Mouse (Mus musculus): ENCODE data around the gene Map7. TPM values are rescaled to one million over a fixed set of nuclear protein-coding genes. Genes with fewer than 3 reads are reported as not detected.

Map7 gene
- polyA plus RNA-seq, 1 experiment from 2014 or later, result 47.0 TPM

GRCm38 (mm10) chr10:20149835-20150355 lies 1.6 kb downstream of the Map7 start:
- no peaks in the 10 kb centered on the region for H3K36me3 ChIP-seq (ENCODE audit: control insufficient read depth, insufficient read depth)
- no peaks in the 10 kb centered on the region for H3K27me3 ChIP-seq (replicated peaks; ENCODE audit: control insufficient read depth, insufficient read depth, low read length)
- TF ChIP-seq CTCF (IDR thresholded peaks at IDR 0.05; ENCODE audit: low read depth), result no peak
- H3K9me3 ChIP-seq (ENCODE audit: control insufficient read depth), result no peaks in the 10 kb centered on the region
- H3K4me2 ChIP-seq (replicated peaks; ENCODE audit: low read depth), result peak overlapping the region; percentile 82
- no peaks in the 10 kb centered on the region for H3K4me1 ChIP-seq (replicated peaks; ENCODE audit: control insufficient read depth, insufficient read depth, low read length)
- H3K27ac ChIP-seq (ENCODE audit: low read depth, low read length), result peak overlapping the region; percentile 95
- 5% methylated on average over 13 of the region's 13 CpGs for WGBS
- H3K4me3 ChIP-seq (ENCODE audit: low read depth, low read length), result peak overlapping the region; percentile 92
- no peak for ATAC-seq
- H3K9ac ChIP-seq (ENCODE audit: low read depth, low read length), result peak overlapping the region; percentile 97

GRCm38 (mm10) chr10:20152131-20152530 lies 3.9 kb downstream of the Map7 start:
- Histone ChIP-seq H3K36me3 (ENCODE audit: control insufficient read depth, insufficient read depth) (no peaks in the 10 kb centered on the region), H3K27ac (ENCODE audit: low read depth, low read length) (no peak overlapping the region), H3K9ac (ENCODE audit: low read depth, low read length) (no peak overlapping the region), H3K4me2 (replicated peaks; ENCODE audit: low read depth) (no peak overlapping the region), H3K9me3 (ENCODE audit: control insufficient read depth) (no peaks in the 10 kb centered on the region), H3K4me3 (ENCODE audit: low read depth, low read length) (no peak overlapping the region), H3K27me3 (replicated peaks; ENCODE audit: control insufficient read depth, insufficient read depth, low read length) (no peaks in the 10 kb centered on the region), H3K4me1 (replicated peaks; ENCODE audit: control insufficient read depth, insufficient read depth, low read length) (0 out of 2 replicates have a peak, but pooled peaks cover 5% of the 10 kb centered on the region)
- no peak for ATAC-seq
- 81% methylated on average over 1 of the region's 1 CpGs for whole genome bisulfite sequencing
- peak; percentile 67 for TF ChIP-seq CTCF (IDR thresholded peaks at IDR 0.05; ENCODE audit: low read depth)

- 0 out of 2 replicates have a peak, but pooled peaks cover 5% of the 10 kb centered on the region for H3K4me1 ChIP-seq (replicated peaks; ENCODE audit: control insufficient read depth, insufficient read depth, low read length)
- 30% methylated on average over 2 of the region's 2 CpGs for WGBS
- no peaks in the 10 kb centered on the region for H3K9me3 ChIP-seq (ENCODE audit: control insufficient read depth)
- no peak overlapping the region for H3K4me3 ChIP-seq (ENCODE audit: low read depth, low read length)
- peak overlapping the region; percentile 74 for H3K27ac ChIP-seq (ENCODE audit: low read depth, low read length)
- ATAC-seq, result peak; percentile 42
- H3K4me2 ChIP-seq (replicated peaks; ENCODE audit: low read depth), result peak overlapping the region; percentile 32
- H3K36me3 ChIP-seq (ENCODE audit: control insufficient read depth, insufficient read depth), result no peaks in the 10 kb centered on the region
- no peak overlapping the region for H3K9ac ChIP-seq (ENCODE audit: low read depth, low read length)
- H3K27me3 ChIP-seq (replicated peaks; ENCODE audit: control insufficient read depth, insufficient read depth, low read length), result no peaks in the 10 kb centered on the region
- TF ChIP-seq CTCF (IDR thresholded peaks at IDR 0.05; ENCODE audit: low read depth), result no peak
Observed at GRCm38 (mm10) chr10:20153507-20153906, 5.2 kb downstream of the Map7 start.

GRCm38 (mm10) chr10:20155401-20155800 lies 7.1 kb downstream of the Map7 start:
- H3K36me3 ChIP-seq (ENCODE audit: control insufficient read depth, insufficient read depth), result no peaks in the 10 kb centered on the region
- no peak for TF ChIP-seq CTCF (IDR thresholded peaks at IDR 0.05; ENCODE audit: low read depth)
- H3K4me3 ChIP-seq (ENCODE audit: low read depth, low read length), result no peak overlapping the region
- WGBS, result 61% methylated on average over 7 of the region's 7 CpGs
- H3K4me2 ChIP-seq (replicated peaks; ENCODE audit: low read depth), result no peak overlapping the region
- ATAC-seq, result no peak
- 0 out of 2 replicates have a peak, but pooled peaks cover 5% of the 10 kb centered on the region for H3K4me1 ChIP-seq (replicated peaks; ENCODE audit: control insufficient read depth, insufficient read depth, low read length)
- no peaks in the 10 kb centered on the region for H3K27me3 ChIP-seq (replicated peaks; ENCODE audit: control insufficient read depth, insufficient read depth, low read length)
- no peak overlapping the region for H3K27ac ChIP-seq (ENCODE audit: low read depth, low read length)
- H3K9me3 ChIP-seq (ENCODE audit: control insufficient read depth), result no peaks in the 10 kb centered on the region
- H3K9ac ChIP-seq (ENCODE audit: low read depth, low read length), result no peak overlapping the region

GRCm38 (mm10) chr10:20157021-20157726 lies 8.9 kb downstream of the Map7 start:
- Histone ChIP-seq H3K27ac (ENCODE audit: low read depth, low read length) (no peak overlapping the region), H3K27me3 (replicated peaks; ENCODE audit: control insufficient read depth, insufficient read depth, low read length) (no peaks in the 10 kb centered on the region), H3K4me2 (replicated peaks; ENCODE audit: low read depth) (no peak overlapping the region), H3K9me3 (ENCODE audit: control insufficient read depth) (no peaks in the 10 kb centered on the region), H3K4me3 (ENCODE audit: low read depth, low read length) (no peak overlapping the region), H3K9ac (ENCODE audit: low read depth, low read length) (no peak overlapping the region), H3K4me1 (replicated peaks; ENCODE audit: control insufficient read depth, insufficient read depth, low read length) (0 out of 2 replicates have a peak, but pooled peaks cover 5% of the 10 kb centered on the region), H3K36me3 (ENCODE audit: control insufficient read depth, insufficient read depth) (no peaks in the 10 kb centered on the region)
- no peak for ATAC-seq
- WGBS, result 81% methylated on average over 8 of the region's 8 CpGs
- TF ChIP-seq CTCF (IDR thresholded peaks at IDR 0.05; ENCODE audit: low read depth), result no peak

GRCm38 (mm10) chr10:20158756-20159155 lies 10.5 kb downstream of the Map7 start:
- Histone ChIP-seq H3K27ac (ENCODE audit: low read depth, low read length) (no peak overlapping the region), H3K36me3 (ENCODE audit: control insufficient read depth, insufficient read depth) (no peaks in the 10 kb centered on the region), H3K4me1 (replicated peaks; ENCODE audit: control insufficient read depth, insufficient read depth, low read length) (0 out of 2 replicates have a peak, but pooled peaks cover 9% of the 10 kb centered on the region), H3K9ac (ENCODE audit: low read depth, low read length) (no peak overlapping the region), H3K4me2 (replicated peaks; ENCODE audit: low read depth) (no peak overlapping the region), H3K4me3 (ENCODE audit: low read depth, low read length) (no peak overlapping the region), H3K9me3 (ENCODE audit: control insufficient read depth) (no peaks in the 10 kb centered on the region), H3K27me3 (replicated peaks; ENCODE audit: control insufficient read depth, insufficient read depth, low read length) (no peaks in the 10 kb centered on the region)
- no peak for ATAC-seq
- no peak for TF ChIP-seq CTCF (IDR thresholded peaks at IDR 0.05; ENCODE audit: low read depth)
- WGBS, result 59% methylated on average over 4 of the region's 4 CpGs
